Mouse (Mus musculus) induced T-regulatory cell, adult 2 months (primary cell): ENCODE data around the gene Ppp1r9a.

Experiments used
- DNase-seq: peaks from one replicate; pipeline ENCODE4 v3.0.0-alpha.2; 2012; ENCODE audit warnings: low read depth

Ppp1r9a gene

DNA sequence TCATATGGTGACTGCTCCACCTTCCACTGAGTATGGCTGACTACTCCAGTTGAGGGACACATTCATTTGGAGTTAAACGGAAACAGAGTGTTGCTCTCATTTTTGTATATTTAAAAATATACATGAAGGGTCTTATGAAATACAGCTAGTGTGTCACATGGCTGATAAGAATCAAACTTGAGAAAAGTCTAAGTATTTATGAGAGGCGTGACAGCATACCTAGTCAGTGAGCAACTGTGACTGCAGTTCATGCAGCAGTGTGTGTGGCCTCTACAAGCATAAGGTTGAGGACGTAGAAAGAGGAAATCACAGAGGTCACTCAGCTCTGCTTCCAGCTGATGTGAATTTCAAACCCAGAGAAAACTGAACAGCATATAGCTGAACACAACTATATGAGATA lies 145.3 kb downstream of the Ppp1r9a start:
- no peak for DNase-seq

DNA sequence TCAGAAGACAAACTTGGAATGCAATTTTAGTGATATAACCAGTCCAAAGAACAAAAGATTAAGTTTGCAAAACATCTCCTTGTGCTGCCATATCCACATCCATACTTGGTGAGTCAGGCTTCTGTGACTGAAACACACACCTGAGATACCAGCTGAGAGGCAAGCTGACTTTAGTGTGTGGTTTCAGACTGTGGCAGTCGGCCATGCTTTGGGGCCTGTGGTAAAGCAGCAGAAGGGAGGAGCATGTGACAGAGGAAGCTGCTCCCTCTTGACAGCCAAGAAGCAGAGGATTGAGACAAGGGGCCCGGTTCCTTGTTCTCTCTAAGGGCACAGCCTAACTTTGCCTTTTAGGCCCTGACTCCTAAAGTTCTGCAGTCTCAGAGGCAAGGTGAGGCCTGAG lies 149.6 kb downstream of the Ppp1r9a start:
- no peak for DNase-seq

DNA sequence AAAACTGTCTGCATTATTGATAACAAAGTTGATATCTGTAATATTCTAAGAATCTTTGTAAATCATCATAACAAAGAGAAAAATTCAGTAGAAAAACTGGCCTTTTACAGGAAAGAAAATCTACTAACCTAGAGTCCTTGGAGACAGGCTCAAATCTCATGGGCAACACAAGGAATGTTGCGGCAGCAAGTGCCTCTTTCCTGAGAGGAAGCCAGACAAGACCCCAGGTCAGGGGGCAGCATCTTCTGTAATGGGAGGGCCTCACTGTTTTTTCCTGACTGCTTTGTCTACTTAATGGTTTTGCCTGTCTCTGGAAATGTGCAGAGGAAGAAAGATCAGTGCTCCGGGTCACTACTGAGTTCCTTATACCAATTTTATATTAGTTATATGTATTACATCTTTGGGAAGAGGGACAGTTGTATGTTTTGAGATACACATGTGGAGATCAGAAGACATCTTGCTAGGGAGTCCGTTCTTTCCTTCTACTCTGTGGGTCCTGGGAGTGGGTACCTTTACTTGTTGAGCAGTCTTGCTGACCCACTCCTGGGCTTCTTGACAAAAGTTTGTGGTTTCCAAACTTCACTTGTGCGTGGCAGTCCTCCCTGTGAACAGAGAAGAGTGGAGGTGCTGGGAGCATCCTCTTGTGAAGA lies 151.9 kb downstream of the Ppp1r9a start:
- no peak for DNase-seq

DNA sequence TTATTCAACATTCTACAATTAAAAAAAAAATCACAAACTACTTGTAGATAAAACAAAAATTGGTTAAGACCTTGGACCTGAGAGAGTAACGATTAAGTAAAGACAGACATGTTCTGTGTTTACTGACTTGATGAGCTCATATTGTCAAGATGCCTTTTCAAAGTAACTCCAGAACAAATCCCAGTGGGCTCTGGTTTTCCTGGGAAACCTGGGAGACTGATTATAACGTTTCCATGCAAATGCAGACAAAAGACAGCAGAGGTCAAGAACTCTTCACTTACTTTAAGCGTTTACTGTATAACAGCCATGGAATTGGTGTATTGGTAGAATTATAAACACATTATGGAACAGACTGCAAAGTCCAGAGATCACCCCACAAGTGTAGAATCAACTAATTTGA lies 172.0 kb downstream of the Ppp1r9a start:
- DNase-seq, result no peak

- no peak for DNase-seq
These were observed 173.0 kb downstream of the Ppp1r9a start for GRCm38 (mm10) chr6:5075680-5076079.

GRCm38 (mm10) chr6:5078009-5078408 lies 175.3 kb downstream of the Ppp1r9a start:
- no peak for DNase-seq

- DNase-seq, result no peak
These were observed 176.4 kb downstream of the Ppp1r9a start for GRCm38 (mm10) chr6:5079108-5079507.

GRCm38 (mm10) chr6:5080094-5080493 lies 177.4 kb downstream of the Ppp1r9a start:
- DNase-seq, result no peak

- DNase-seq, result no peak
These were observed 177.8 kb downstream of the Ppp1r9a start for GRCm38 (mm10) chr6:5080496-5080895.

GRCm38 (mm10) chr6:5081099-5081498 lies 178.4 kb downstream of the Ppp1r9a start:
- no peak for DNase-seq

DNA sequence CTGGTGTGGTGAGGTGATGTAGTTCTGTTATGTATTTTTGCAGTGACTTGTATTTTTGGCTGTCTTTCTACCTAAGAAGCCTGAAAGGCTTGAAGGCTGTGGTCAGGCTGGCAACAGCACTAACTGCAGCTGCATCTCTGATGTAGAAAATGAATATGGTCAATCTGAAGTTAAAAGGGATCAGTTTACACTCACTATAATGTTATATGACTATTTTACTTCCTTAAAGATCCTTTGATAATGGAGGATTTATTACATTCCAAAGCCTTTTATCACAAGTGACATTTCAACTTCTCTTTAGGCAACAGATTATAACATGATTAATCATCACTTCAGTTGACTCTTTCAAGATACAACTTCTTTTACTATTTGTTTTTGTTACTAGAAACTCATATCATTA lies 179.4 kb downstream of the Ppp1r9a start:
- no peak for DNase-seq

DNA sequence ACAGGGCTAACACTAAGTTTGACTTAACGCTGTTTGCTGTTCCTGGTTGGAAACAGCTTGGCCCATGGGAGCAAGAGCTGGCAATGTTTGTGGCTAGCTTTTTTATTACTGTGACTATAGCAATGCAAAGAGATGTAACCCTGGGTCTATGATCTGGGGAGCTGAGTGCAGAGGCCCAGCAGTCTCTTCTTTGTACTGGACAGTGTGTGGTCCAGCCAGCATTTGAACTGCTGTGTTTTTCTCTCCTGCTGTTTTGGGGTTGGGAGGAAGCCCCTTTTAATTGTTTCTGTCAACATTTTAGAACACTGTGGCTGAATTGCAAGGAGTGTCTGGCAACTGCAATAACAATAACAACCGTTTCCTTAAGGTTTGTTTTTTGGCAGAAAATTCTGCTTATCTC lies 180.0 kb downstream of the Ppp1r9a start:
- DNase-seq, result no peak

GRCm38 (mm10) chr6:5083957-5084356 lies 181.2 kb downstream of the Ppp1r9a start:
- no peak for DNase-seq

DNA sequence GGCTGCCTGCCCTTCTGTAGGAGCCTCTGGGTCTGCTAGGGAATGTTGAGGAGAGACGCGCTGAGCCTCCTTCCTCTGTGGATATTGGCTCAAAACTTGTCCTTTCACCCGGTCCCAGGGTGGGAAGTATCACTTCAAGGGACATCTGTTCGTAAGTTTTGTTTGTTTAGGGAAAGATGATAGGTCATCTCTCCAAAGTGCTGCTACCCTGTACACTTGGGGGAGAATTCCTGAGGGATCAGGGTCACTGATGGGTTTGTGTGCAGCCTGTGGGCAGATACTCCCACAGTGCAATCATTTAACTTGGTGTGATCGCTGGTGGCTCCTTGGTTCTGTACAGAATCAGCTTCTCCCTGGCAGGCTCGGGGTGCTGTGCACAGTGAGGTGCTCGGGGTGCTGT lies 189.2 kb downstream of the Ppp1r9a start:
- DNase-seq, result no peak

GRCm38 (mm10) chr6:5092795-5093194 lies 190.1 kb downstream of the Ppp1r9a start:
- DNase-seq, result no peak

- DNase-seq, result no peak
These were observed 190.8 kb downstream of the Ppp1r9a start for GRCm38 (mm10) chr6:5093516-5093915.

DNA sequence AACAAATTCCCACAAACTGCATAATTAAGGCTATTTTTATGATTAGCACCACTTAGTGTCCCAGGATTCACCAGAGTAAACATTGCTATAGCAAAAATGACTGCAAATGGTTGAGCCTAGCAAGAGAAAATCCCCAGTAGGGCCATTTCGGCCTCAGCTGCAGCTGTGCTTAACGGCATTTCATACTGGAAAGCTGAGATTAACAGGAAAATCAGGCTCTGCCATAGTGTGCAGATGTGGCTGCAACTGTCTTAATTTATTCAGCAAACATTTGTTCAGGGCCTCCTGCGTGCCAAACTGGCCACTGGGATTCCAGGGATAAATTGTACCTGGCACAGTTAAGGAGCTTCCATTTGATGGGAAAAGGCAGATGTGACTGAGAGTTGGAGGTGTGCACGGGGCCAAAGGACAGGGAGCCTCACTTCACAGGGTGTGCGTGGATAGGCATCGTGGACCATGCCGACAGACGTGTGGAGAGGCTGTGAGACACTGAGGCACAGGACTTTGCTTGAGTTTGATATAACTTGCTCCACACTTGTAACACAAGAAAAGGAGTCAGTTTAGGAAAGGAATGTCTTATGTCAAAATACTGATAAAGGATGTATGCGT lies 192.8 kb downstream of the Ppp1r9a start:
- no peak for DNase-seq

DNA sequence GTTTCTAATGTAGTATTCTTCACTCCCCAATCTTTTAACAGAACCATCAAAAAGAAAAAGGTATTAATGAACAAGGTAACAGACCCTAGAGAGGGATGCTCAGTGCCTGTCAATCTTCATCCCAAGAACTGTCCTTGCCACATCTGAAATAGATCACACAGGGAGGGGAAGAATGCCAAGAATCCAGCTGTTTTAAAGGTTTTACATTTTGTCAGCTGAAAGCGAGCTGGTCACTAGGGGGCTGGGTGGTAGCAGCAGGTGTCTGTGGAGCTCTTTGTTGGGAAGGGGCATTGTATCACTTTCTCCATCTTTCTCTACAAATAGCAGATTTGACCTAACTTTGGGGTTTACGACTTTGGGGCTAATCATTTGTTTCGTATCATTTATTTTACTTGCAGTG lies 194.6 kb downstream of the Ppp1r9a start:
- no peak for DNase-seq

DNA sequence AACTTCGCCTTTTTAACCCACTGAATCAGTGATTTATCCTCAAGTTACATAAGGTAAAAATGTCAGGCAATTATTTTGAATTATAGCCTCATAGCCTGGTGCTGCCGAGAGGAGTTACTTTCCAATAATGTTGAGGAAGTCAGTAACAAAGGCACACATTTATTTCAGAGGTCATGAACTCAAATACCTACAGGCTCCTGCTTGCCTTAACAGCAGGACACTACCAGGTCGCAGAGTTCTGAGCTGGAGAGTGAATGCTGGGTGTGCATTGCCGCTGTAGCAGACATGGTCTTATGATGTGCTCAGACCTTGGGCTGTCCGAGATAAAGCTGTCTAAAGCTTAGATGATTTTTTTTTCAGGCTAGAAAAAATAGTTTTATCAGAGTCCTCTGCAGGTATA lies 196.6 kb downstream of the Ppp1r9a start:
- DNase-seq, result no peak

- no peak for DNase-seq
These were observed 197.1 kb downstream of the Ppp1r9a start for GRCm38 (mm10) chr6:5099842-5100241.

- DNase-seq, result no peak
These were observed 197.6 kb downstream of the Ppp1r9a start for GRCm38 (mm10) chr6:5100347-5100746.

DNA sequence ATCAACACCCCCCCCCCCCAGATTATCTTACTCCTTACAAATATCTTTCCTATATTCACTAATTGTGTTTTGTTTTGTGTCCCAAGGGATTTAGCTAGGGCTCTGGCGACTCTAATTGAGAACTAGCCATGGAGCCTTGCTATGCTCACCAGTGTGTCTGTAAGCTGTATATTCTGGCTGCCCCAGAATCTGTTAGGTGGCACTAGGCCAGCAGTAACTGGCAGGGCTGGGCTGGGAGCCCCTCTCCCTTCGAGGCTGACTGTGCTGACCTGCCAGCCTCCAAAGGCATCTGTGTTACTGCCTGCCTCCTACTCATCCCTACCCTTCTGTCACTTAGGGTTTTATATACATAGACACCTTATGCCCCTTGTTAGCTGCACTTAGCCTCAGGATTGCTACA lies 200.0 kb downstream of the Ppp1r9a start:
- no peak for DNase-seq

GRCm38 (mm10) chr6:5103769-5104168 lies 201.1 kb downstream of the Ppp1r9a start:
- no peak for DNase-seq

GRCm38 (mm10) chr6:5104238-5104637 lies 201.5 kb downstream of the Ppp1r9a start:
- no peak for DNase-seq
